Mouse (Mus musculus) cerebellum, adult 2 months (tissue): ENCODE results near the gene Lsm4. TPM values are rescaled to one million over a fixed set of nuclear protein-coding genes. Genes with fewer than 3 reads are reported as not detected.

Source experiments
- DNase-seq, 2 experiments: peaks; one replicate each; pipeline ENCODE4 v3.0.0; 2021
- H3K27ac ChIP-seq: fragments of 200-500 bp; 2 replicates; pipeline ENCODE4 v1.5.1; 2012; ENCODE audit warnings: low read length, control low read depth, inconsistent platforms; ENCODE audit not compliant: insufficient read depth
- H3K27me3 ChIP-seq: fragments of 200-500 bp; 2 replicates; pipeline ENCODE4 v1.6.1; 2012; ENCODE audit warnings: inconsistent platforms, mild to moderate bottlenecking, low read length, moderate library complexity; ENCODE audit not compliant: control insufficient read depth, insufficient read depth
- H3K4me1 ChIP-seq: fragments of 200-500 bp; 2 replicates; pipeline ENCODE4 v1.6.1; 2011; ENCODE audit warnings: low read length; ENCODE audit not compliant: control insufficient read depth, insufficient read depth
- H3K4me3 ChIP-seq: fragments of 200-500 bp; replicated peaks from 2 replicates; pipeline ENCODE3; 2011; ENCODE audit warnings: mild to moderate bottlenecking, low read depth, low read length, control low read depth; ENCODE audit not compliant: insufficient read depth
- CTCF ChIP-seq: fragments of 200-500 bp; IDR thresholded peaks from 2 replicates; pipeline ENCODE4 v1.5.1; 2011; ENCODE audit warnings: low read depth, mild to moderate bottlenecking, control low read depth, low read length, moderate library complexity, borderline replicate concordance; ENCODE audit not compliant: insufficient read depth
- POLR2A ChIP-seq: fragments of 200-500 bp; IDR thresholded peaks from 2 replicates; pipeline ENCODE4 v1.6.1; 2011; ENCODE audit warnings: low read length, control low read depth, borderline replicate concordance; ENCODE audit not compliant: insufficient read depth
- WGBS: fragments of 180-500 bp; shearing (Covaris S2); methylation state at CpG from one replicate; pipeline ENCODE4 v1.1.7; 2018; 5-methylcytosine and 5-hydroxymethylcytosine counted together
- polyA plus RNA-seq: library from polyadenylated mRNA; depleted of rRNA; stranded (reverse); fragments of >200 nt; gene quantifications from 2 replicates; pipeline ENCODE4 v1.2.3, GENCODE M21; 2012

Gene Lsm4
- polyA plus RNA-seq, 1 experiment = 117 TPM

GRCm38 (mm10) chr8:70663691-70664090 is 9.4 kb upstream of the Lsm4 start:
- TF ChIP-seq POLR2A (no peak), CTCF (no peak)
- Histone ChIP-seq H3K27me3 (no peaks in the 10 kb centered on the region), H3K4me3 (no peak overlapping the region), H3K4me1 (no peaks in the 10 kb centered on the region), H3K27ac (no peak overlapping the region)
- DNase-seq = no peak
- WGBS = 23% methylated on average over 4 of the region's 4 CpGs

- H3K27me3 ChIP-seq = no peaks in the 10 kb centered on the region
- no peak for DNase-seq
- WGBS = 73% methylated on average over 3 of the region's 3 CpGs
Measured at GRCm38 (mm10) chr8:70664631-70665030, 8.4 kb upstream of the Lsm4 start.

GRCm38 (mm10) chr8:70665599-70665998 is 7.4 kb upstream of the Lsm4 start:
- H3K27me3 ChIP-seq = no peaks in the 10 kb centered on the region
- DNase-seq = no peak
- 92% methylated on average over 2 of the region's 2 CpGs for WGBS
- H3K27ac ChIP-seq = no peak overlapping the region
- H3K4me3 ChIP-seq = no peak overlapping the region
- no peaks in the 10 kb centered on the region for H3K4me1 ChIP-seq
- TF ChIP-seq CTCF (no peak), POLR2A (no peak)

More at GRCm38 (mm10) chr8:70664631-70665030, 8.4 kb upstream of the Lsm4 start:
- Histone ChIP-seq H3K4me1 (no peaks in the 10 kb centered on the region), H3K4me3 (no peak overlapping the region), H3K27ac (no peak overlapping the region)
- TF ChIP-seq CTCF (no peak), POLR2A (no peak)

GRCm38 (mm10) chr8:70667071-70667470 is 6.0 kb upstream of the Lsm4 start:
- TF ChIP-seq CTCF (no peak), POLR2A (no peak)
- Histone ChIP-seq H3K27me3 (no peaks in the 10 kb centered on the region), H3K4me1 (no peaks in the 10 kb centered on the region), H3K4me3 (no peak overlapping the region), H3K27ac (no peak overlapping the region)
- no peak for DNase-seq
- WGBS = 23% methylated on average over 5 of the region's 5 CpGs

- WGBS = 67% methylated on average over 10 of the region's 10 CpGs
- peak in 1 of 2 experiments; percentile 35 for DNase-seq
- Histone ChIP-seq H3K27ac (no peak overlapping the region), H3K27me3 (no peaks in the 10 kb centered on the region), H3K4me1 (peaks cover 10% of the 10 kb centered on the region), H3K4me3 (no peak overlapping the region)
- no peak for TF ChIP-seq CTCF
- TF ChIP-seq POLR2A = no peak
Measured at GRCm38 (mm10) chr8:70671615-70672324, 1.3 kb upstream of the Lsm4 start.

DNA sequence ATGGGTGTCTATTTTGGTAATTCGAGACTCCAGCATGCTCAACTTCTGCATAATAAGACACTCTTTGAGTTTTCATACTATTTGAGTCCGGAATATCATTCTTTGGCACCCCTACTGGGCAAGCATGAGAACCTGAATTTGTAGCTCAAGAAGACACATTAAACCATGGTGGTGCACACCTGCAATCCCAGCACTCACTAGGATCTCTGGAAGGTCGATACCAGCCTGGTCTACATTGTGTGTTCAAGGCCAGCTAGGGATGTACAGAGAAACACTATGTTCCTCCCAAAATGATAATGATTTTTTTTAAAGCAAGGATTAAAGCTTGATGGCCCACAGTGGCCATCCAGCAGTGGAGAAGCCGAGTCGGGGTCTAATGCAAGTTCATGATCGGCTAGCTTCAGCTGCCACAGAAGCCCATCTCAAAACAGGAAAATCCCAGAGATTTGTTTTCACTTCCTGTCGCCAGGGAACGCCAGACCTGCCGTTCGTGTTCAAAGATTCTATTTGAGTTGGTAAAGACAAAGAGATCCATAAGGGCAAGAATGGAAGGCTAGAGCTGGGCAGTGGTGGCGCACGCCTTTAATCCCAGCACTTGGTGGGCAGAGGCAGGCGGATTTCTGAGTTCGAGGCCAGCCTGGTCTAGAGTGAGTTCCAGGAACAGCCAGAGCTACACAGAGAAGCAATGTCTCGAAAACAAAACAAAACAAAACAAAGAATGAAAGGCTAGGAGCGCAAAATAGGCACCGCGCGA is 546 bp upstream of the Lsm4 start:
- H3K4me1 ChIP-seq = peaks cover 10% of the 10 kb centered on the region
- TF ChIP-seq POLR2A = no peak
- TF ChIP-seq CTCF = no peak
- peak overlapping the region; percentile 76 for H3K4me3 ChIP-seq
- no peaks in the 10 kb centered on the region for H3K27me3 ChIP-seq
- WGBS = 33% methylated on average over 19 of the region's 19 CpGs
- DNase-seq = no peak
- H3K27ac ChIP-seq = peak overlapping the region; percentile 59

DNA sequence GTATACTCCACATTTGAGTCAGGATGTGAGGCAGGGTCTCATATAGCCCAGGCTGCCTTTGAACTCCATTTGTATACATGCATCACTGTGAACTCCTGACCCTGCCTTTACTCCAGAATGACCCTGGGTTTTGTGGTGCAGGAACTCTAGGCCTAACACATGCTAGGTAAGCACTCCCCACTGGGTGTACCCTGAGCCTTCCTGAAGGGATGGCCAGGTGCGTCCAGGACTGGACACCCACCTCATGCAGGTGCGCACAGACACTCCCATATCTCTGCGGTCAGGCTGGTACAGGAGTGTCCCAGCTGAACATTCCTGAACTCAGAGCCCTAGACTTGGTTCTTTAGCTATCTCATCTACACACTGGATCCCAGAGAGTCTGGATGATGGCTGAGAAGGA is 1.1 kb downstream of the Lsm4 start:
- WGBS = 82% methylated on average over 3 of the region's 3 CpGs
- Histone ChIP-seq H3K4me3 (peak overlapping the region; percentile 76), H3K4me1 (peaks cover 10% of the 10 kb centered on the region), H3K27ac (peak overlapping the region; percentile 98), H3K27me3 (no peaks in the 10 kb centered on the region)
- DNase-seq = peak in 1 of 2 experiments; percentile 31
- TF ChIP-seq POLR2A = no peak
- no peak for TF ChIP-seq CTCF
